Mouse (Mus musculus) regulatory T cell (primary cell): ENCODE measurements at regions not wholly inside any gene's neighbourhood (a gene's known extent, or its start where the extent isn't known, plus 50 kb on each side); places are given as distances from the start of the nearest gene placed in this dataset.

ENCODE experiments used
- in situ Hi-C: fragments of 300-600 bp; cut with MboI, MseI; formaldehyde crosslinking; loops from one replicate; pipeline ENCODE4 v1.15.1; 2025; ENCODE audit warnings: high pct_unique_total_duplicates

DNA sequence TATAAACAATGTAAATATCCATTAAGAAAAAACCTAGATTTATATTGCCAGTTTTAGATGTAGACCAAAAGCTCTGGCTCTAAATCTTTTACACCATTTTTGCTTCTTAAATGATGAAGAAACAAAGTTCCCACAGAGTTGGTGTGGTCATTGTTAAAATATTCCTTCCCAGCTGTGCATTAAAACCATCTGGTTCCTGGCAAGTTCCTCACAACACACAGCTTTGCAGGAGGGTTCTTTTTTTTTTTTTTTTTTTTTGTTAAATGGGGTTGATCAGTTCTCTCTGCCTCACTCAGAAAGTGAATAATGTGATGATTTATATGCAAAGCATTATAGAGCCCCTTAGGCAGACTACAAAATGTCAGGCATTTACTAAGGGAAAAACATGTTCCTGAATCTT, 1266.2 kb upstream of the 4931417E11Rik start:
- in situ Hi-C loops = loop anchor here (10.0 kb wide), 1 partner anchor 171 kb away; no protein-coding TSS in a partner anchor

DNA sequence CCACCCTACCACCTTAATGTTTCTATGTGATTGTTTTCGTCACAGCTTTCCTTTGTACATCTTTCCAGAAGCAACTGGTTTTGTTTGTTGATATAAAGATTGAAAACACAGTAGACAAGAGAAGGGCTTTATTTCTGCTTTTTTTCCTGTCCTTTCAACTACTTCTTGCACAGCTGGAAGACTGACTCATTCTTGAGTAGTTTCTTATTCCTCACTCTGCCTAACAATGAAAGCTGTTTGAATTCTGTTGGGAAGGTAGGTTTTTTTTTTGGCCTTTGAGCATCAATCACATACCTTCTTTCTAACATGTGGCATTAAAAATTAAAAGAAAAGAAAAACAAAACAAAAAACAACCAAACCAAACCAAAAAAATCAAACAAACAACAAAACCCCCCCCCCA, 1229.3 kb upstream of the 4931417E11Rik start:
- in situ Hi-C loops = no loop called here
